Mouse (Mus musculus) lung, adult 18-20 months (tissue): ENCODE results near the gene 1110017D15Rik.

Experiments
- DNase-seq, 2 experiments: peaks; one replicate each; pipeline ENCODE4 v3.0.0; 2022; ENCODE audit warnings: mixed read lengths in 2 of 2

The 1110017D15Rik gene

GRCm38 (mm10) chr4:41507998-41508397 is 9.1 kb downstream of the 1110017D15Rik start:
- DNase-seq: no peak

- peak in 1 of 2 experiments; percentile 45 for DNase-seq
Measured at GRCm38 (mm10) chr4:41507326-41507924, 9.7 kb downstream of the 1110017D15Rik start.

- DNase-seq: peak; percentile 88 to 91
Measured at GRCm38 (mm10) chr4:41506906-41507305, 10.2 kb downstream of the 1110017D15Rik start.

- DNase-seq: peak; percentile 72 to 80
Measured at GRCm38 (mm10) chr4:41506156-41506555, 11.0 kb downstream of the 1110017D15Rik start.

- peak in 1 of 2 experiments; percentile 54 for DNase-seq
Measured at GRCm38 (mm10) chr4:41505131-41505551, 12.0 kb downstream of the 1110017D15Rik start.

- DNase-seq: no peak
Measured at GRCm38 (mm10) chr4:41504325-41504724, 12.8 kb downstream of the 1110017D15Rik start.

- DNase-seq: peak; percentile 98 to 100
Measured at GRCm38 (mm10) chr4:41502986-41503412, 14.1 kb downstream of the 1110017D15Rik start, which contains the start of gene AI464131. Gene AI464131 (minus strand): TSS chr4:41503076.

- peak; percentile 80 to 85 for DNase-seq
Measured at GRCm38 (mm10) chr4:41502171-41502940, 14.8 kb downstream of the 1110017D15Rik start.

- no peak for DNase-seq
Measured at GRCm38 (mm10) chr4:41500787-41501186, 16.3 kb downstream of the 1110017D15Rik start.

GRCm38 (mm10) chr4:41499619-41500018 is 17.5 kb downstream of the 1110017D15Rik start:
- DNase-seq: no peak

- no peak for DNase-seq
Measured at GRCm38 (mm10) chr4:41498921-41499391, 18.2 kb downstream of the 1110017D15Rik start.

GRCm38 (mm10) chr4:41497995-41498845 is 18.9 kb downstream of the 1110017D15Rik start:
- no peak for DNase-seq

- DNase-seq: no peak
Measured at GRCm38 (mm10) chr4:41497579-41497978, 19.6 kb downstream of the 1110017D15Rik start.

- DNase-seq: no peak
Measured at GRCm38 (mm10) chr4:41497046-41497445, 20.1 kb downstream of the 1110017D15Rik start.

GRCm38 (mm10) chr4:41495850-41496249 is 21.3 kb downstream of the 1110017D15Rik start:
- DNase-seq: peak; percentile 36 to 55

GRCm38 (mm10) chr4:41495076-41495475 is 22.1 kb downstream of the 1110017D15Rik start:
- DNase-seq: no peak

GRCm38 (mm10) chr4:41494378-41494777 is 22.8 kb downstream of the 1110017D15Rik start:
- DNase-seq: no peak

GRCm38 (mm10) chr4:41493464-41494116 is 23.5 kb downstream of the 1110017D15Rik start:
- DNase-seq: peak; percentile 77 to 86

- DNase-seq: no peak
Measured at GRCm38 (mm10) chr4:41492951-41493350, 24.2 kb downstream of the 1110017D15Rik start.

GRCm38 (mm10) chr4:41481601-41482017 is 35.5 kb downstream of the 1110017D15Rik start:
- DNase-seq: peak; percentile 56 to 71

- DNase-seq: peak in 1 of 2 experiments; percentile 45
Measured at GRCm38 (mm10) chr4:41480254-41480653, 36.9 kb downstream of the 1110017D15Rik start.

- no peak for DNase-seq
Measured at GRCm38 (mm10) chr4:41479456-41479804, 37.7 kb downstream of the 1110017D15Rik start.
